Mouse (Mus musculus) hematopoietic stem cell, adult 5-6 weeks (primary cell): ENCODE measurements around the gene Abhd5. TPM values are rescaled to one million over a fixed set of nuclear protein-coding genes. Genes with fewer than 3 reads are reported as not detected.

ENCODE experiments used
- ATAC-seq, 2 experiments: fragments of 125-278 bp in 1 of 2; replicated peaks in 1 of 2; 2 replicates each; pipeline ENCODE4 v1.8.0; 2016 to 2017; ENCODE audit warnings: inconsistent platforms in 2 of 2, mild to moderate bottlenecking in 2 of 2, moderate number of reproducible peaks in 2 of 2, low read depth in 1 of 2, moderate TSS enrichment in 1 of 2; ENCODE audit not compliant: low FRiP score in 2 of 2, poor library complexity in 2 of 2, severe bottlenecking in 2 of 2, insufficient read depth in 1 of 2, low TSS enrichment in 1 of 2
- total RNA-seq: library from RNA; stranded (forward); fragments of 172-1452, 232-1000 nt; gene quantifications from 2 replicates; pipeline ENCODE4 v1.2.3, GENCODE M21; 2017

The Abhd5 gene
- total RNA-seq, 1 experiment from 2014 or later, result 20.3 TPM

DNA sequence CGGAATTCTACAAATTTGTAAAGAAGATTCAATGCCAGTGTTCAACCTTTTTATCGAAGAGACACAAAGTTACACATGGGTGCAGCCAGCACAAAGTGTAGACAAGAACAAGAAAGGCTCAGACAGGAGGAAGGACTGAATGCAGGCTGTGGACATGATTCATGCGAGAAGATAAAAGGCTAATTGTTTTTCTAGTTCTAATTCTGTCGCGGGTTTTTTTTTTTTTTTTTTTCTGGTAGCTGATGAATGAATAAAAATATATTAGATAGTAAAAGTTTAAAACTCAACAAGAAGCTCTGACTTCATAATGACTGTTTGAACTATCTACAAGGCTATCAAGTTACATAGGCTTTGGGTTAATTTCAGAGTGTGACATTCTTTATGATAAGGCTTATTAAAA is 11.4 kb upstream of the Abhd5 start:
- ATAC-seq, result no peak

- no peak for ATAC-seq
Observed at GRCm38 (mm10) chr9:122343399-122343798, 8.0 kb upstream of the Abhd5 start.

- no peak for ATAC-seq
Observed at GRCm38 (mm10) chr9:122344560-122344959, 6.8 kb upstream of the Abhd5 start.

- ATAC-seq, result no peak
Observed at GRCm38 (mm10) chr9:122345291-122345690, 6.1 kb upstream of the Abhd5 start.

DNA sequence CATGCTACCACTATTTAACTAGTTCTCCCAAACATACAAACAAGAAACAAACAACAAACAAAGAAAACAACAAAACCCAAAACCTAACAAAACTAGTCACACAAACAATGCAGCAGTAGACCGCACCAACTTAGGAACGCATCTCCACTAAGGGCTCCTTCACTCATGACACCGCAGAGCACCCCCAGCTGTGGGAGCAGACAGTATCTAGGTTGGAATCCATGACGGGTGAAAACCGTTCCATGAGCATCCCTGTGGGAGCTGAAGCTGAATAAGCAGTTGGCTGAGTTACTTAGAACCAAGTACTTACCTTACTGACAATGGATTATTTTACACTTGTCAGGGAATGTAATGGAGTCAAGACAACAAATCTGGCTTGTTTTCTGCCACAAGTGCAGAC is 5.3 kb upstream of the Abhd5 start:
- no peak for ATAC-seq

GRCm38 (mm10) chr9:122347882-122348281 is 3.5 kb upstream of the Abhd5 start:
- no peak for ATAC-seq

DNA sequence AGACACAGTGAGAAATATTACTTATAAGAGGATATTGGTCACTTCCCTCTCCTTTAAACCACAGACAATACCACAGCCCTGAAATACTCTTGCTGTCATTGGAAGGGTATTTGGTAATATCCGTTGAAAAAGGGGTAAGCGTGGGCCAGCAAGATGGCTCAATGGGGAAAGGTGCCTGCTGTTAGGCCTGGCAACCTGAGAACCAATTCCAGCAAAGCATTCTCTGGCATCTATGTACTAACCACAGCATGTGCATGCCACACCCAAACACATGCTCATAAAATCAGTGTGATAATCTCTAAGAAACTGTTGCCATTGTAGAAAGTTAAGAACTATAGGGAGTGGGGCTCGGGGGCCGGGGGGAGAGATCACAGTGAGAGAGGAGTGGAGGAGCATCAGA is 2.1 kb upstream of the Abhd5 start:
- ATAC-seq, result peak; percentile 24 to 56; a peak in 2 of 4 replicates

DNA sequence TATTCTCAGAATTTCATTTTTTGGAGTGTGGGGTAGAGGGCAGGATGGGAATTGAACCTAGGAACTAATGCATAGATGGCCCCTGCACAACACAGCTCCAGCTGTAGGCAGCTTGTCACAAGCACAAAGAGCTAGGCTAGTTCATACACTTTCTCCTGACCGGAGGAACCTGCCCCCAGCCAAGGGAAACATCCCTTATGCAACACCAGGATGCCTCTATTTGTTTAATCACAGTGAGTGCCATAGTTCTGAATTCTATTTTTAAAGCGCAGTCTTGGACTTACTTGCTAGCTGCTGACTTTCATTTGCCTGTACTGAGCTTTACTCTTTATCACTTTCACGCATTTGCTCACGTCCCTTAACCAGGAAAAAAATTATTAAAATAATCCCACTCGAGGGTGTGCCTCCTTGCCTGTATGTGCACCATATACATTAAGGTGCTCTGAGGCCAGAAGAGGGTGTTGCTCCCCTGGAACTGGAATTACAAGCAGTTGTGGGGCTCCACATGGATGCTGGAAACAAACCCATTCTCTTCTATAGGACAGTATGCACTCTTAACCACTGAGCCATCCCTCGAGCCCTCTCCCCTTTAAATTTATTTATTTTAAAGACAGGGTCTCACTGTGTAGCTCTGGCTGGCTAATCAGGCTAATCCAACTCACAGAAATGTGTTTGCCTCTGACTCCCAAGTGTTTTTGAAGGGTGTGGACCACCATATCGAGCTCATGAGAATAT is 845 bp upstream of the Abhd5 start:
- no peak for ATAC-seq

DNA sequence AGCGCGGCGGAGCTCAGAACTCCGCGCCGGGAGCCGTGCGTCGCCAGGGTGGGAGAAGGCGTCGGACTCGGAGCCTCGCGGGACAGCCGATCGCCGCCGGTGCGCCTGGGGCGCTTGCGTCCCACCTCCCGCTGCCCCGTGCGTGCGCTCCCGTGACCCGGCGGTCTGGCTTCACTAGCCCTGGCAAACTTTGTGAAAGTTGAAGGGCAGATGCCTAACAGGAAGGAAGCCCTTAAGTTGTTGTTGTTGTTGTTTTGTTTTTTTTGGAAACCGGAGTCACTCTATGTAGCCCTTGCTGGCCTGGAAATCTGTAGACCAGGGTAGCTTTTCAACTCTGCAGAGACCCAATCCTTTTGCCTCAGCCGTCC is 601 bp downstream of the Abhd5 start:
- ATAC-seq, result no peak

- no peak for ATAC-seq
Observed at GRCm38 (mm10) chr9:122352911-122353310, 1.5 kb downstream of the Abhd5 start.

- no peak for ATAC-seq
Observed at GRCm38 (mm10) chr9:122354240-122354639, 2.8 kb downstream of the Abhd5 start.

GRCm38 (mm10) chr9:122357073-122357472 is 5.7 kb downstream of the Abhd5 start:
- ATAC-seq, result no peak; a peak in 1 of 4 replicates

DNA sequence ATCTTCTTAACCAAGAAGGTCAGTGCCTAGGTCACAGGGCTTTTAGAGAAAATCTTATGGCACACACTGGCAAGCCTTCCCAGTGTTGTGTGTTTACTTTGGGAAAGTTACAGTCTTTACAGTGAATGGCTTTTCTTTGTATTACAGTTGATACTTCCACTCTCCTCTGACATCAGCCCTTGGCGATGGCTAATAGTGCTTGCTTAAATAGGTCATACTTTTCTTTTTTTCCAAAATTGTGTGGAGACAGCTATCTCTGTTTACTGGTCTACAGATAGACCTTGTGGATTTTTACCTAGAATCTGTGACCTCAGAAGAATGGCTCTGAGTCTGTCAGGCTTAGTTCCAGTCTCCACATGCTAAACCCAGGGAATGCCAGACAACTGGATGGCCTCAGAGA is 6.2 kb downstream of the Abhd5 start:
- no peak for ATAC-seq

GRCm38 (mm10) chr9:122364171-122364570 is 12.8 kb downstream of the Abhd5 start:
- no peak for ATAC-seq

- ATAC-seq, result no peak
Observed at GRCm38 (mm10) chr9:122370292-122370794, 18.9 kb downstream of the Abhd5 start.

GRCm38 (mm10) chr9:122372506-122372905 is 21.1 kb downstream of the Abhd5 start:
- ATAC-seq, result no peak

GRCm38 (mm10) chr9:122372991-122373390 is 21.6 kb downstream of the Abhd5 start:
- ATAC-seq, result no peak

- ATAC-seq, result no peak
Observed at GRCm38 (mm10) chr9:122378986-122379385, 27.6 kb downstream of the Abhd5 start.

DNA sequence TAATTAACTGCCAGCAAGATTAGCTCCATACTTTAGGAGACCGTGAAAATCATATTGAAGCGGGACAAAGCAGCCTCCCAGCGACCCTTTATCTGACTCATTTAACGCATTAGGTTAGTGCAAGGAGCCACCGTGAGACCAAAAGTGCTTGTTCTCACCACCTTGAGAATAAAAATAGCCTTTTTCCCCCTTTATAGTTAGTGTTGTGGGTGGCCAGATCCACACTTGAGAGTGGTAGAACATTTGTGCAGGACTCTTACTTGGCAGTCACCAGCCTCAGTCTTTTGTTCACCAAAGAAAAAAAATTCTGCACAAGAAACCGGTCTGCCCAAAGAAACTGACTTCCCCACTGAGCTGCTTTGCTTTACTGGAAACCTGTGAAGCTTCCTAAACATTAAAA is 29.6 kb downstream of the Abhd5 start:
- ATAC-seq, result no peak
